Mouse (Mus musculus): ENCODE measurements around the gene Rab28. TPM values are rescaled to one million over a fixed set of nuclear protein-coding genes. Genes with fewer than 3 reads are reported as not detected.

Gene Rab28
- polyA plus RNA-seq, 1 experiment from 2014 or later: 64.1 TPM

- Histone ChIP-seq H3K27me3 (no peaks in the 10 kb centered on the region; the same call in 1 of the 2 replicates), H3K27ac (no peak overlapping the region), H3K4me2 (no peak overlapping the region; the same call in 1 of the 2 replicates), H3K4me1 (no peaks in the 10 kb centered on the region; the same call in 1 of the 2 replicates), H3K36me3 (no peaks in the 10 kb centered on the region; the same call in 1 of the 2 replicates), H3K9me3 (no peaks in the 10 kb centered on the region), H3K9ac (no peak overlapping the region), H3K4me3 (no peak overlapping the region)
- peak; percentile 75; the same call in 1 of the 2 replicates for ATAC-seq (ENCODE audit: borderline replicate concordance, extremely low read depth, low FRiP score, low TSS enrichment)
- 57% methylated on average over 3 of the region's 3 CpGs for WGBS
These were observed 86.2 kb downstream of the Rab28 start for GRCm38 (mm10) chr5:41621748-41622147.

GRCm38 (mm10) chr5:41618966-41619365 is 89.0 kb downstream of the Rab28 start:
- Histone ChIP-seq H3K4me2 (no peak overlapping the region), H3K4me1 (no peaks in the 10 kb centered on the region; the same call in 1 of the 2 replicates), H3K9me3 (no peaks in the 10 kb centered on the region), H3K9ac (no peak overlapping the region), H3K27me3 (no peaks in the 10 kb centered on the region; the same call in 1 of the 2 replicates), H3K4me3 (no peak overlapping the region), H3K27ac (no peak overlapping the region), H3K36me3 (no peaks in the 10 kb centered on the region)
- no peak for ATAC-seq (ENCODE audit: borderline replicate concordance, extremely low read depth, low FRiP score, low TSS enrichment)
- WGBS: 33% methylated on average over 1 of the region's 1 CpGs

GRCm38 (mm10) chr5:41610447-41611030 is 97.4 kb downstream of the Rab28 start:
- WGBS: 34% methylated on average over 5 of the region's 5 CpGs
- ATAC-seq (ENCODE audit: borderline replicate concordance, extremely low read depth, low FRiP score, low TSS enrichment): no peak

GRCm38 (mm10) chr5:41596242-41597117 is 111.5 kb downstream of the Rab28 start:
- ATAC-seq (ENCODE audit: borderline replicate concordance, extremely low read depth, low FRiP score, low TSS enrichment): no peak
- H3K27me3 ChIP-seq: no peaks in the 10 kb centered on the region
- H3K9me3 ChIP-seq: no peaks in the 10 kb centered on the region
- H3K27ac ChIP-seq: no peak overlapping the region
- H3K9ac ChIP-seq: no peak overlapping the region
- H3K36me3 ChIP-seq: no peaks in the 10 kb centered on the region
- WGBS: 95% methylated on average over 3 of the region's 3 CpGs
- no peak overlapping the region for H3K4me3 ChIP-seq
- H3K4me2 ChIP-seq: no peak overlapping the region
- H3K4me1 ChIP-seq: no peaks in the 10 kb centered on the region

More at GRCm38 (mm10) chr5:41610447-41611030, 97.4 kb downstream of the Rab28 start:
- Histone ChIP-seq H3K4me3 (no peak overlapping the region), H3K4me2 (no peak overlapping the region), H3K9ac (no peak overlapping the region), H3K27ac (no peak overlapping the region), H3K27me3 (no peaks in the 10 kb centered on the region), H3K9me3 (no peaks in the 10 kb centered on the region), H3K4me1 (no peaks in the 10 kb centered on the region), H3K36me3 (no peaks in the 10 kb centered on the region)

GRCm38 (mm10) chr5:41595199-41595598 is 112.8 kb downstream of the Rab28 start:
- no peak for ATAC-seq (ENCODE audit: borderline replicate concordance, extremely low read depth, low FRiP score, low TSS enrichment)

GRCm38 (mm10) chr5:41578051-41578450 is 129.9 kb downstream of the Rab28 start:
- H3K4me2 ChIP-seq: no peak overlapping the region
- no peaks in the 10 kb centered on the region for H3K4me1 ChIP-seq
- H3K27me3 ChIP-seq: no peaks in the 10 kb centered on the region
- WGBS: 26% methylated on average over 2 of the region's 2 CpGs
- no peaks in the 10 kb centered on the region for H3K36me3 ChIP-seq
- no peaks in the 10 kb centered on the region for H3K9me3 ChIP-seq
- H3K4me3 ChIP-seq: no peak overlapping the region
- no peak for ATAC-seq (ENCODE audit: borderline replicate concordance, extremely low read depth, low FRiP score, low TSS enrichment)
- no peak overlapping the region for H3K27ac ChIP-seq
- H3K9ac ChIP-seq: no peak overlapping the region

More at GRCm38 (mm10) chr5:41595199-41595598, 112.8 kb downstream of the Rab28 start:
- H3K4me2 ChIP-seq: no peak overlapping the region
- 27% methylated on average over 3 of the region's 3 CpGs for WGBS
- no peak overlapping the region for H3K27ac ChIP-seq
- H3K4me1 ChIP-seq: no peaks in the 10 kb centered on the region
- no peak overlapping the region for H3K4me3 ChIP-seq
- no peak overlapping the region for H3K9ac ChIP-seq
- H3K9me3 ChIP-seq: no peaks in the 10 kb centered on the region
- no peaks in the 10 kb centered on the region for H3K27me3 ChIP-seq
- no peaks in the 10 kb centered on the region for H3K36me3 ChIP-seq

Other genes starting within 250 kb of the Rab28 start
- not detected in 2 replicates for gene Nkx3-2, start 56.3 kb upstream of the Rab28 start, polyA plus RNA-seq (2015; fragmentation: Nextera tagmentation; extraction: Ambion mirVana)
- 22.0 and 24.0 TPM in 2 replicates for gene Bod1l, start 136.2 kb upstream of the Rab28 start, polyA plus RNA-seq (2015; fragmentation: Nextera tagmentation; extraction: Ambion mirVana)